Mouse (Mus musculus): Measurements from ENCODE around the gene Map3k11. TPM values are rescaled to one million over a fixed set of nuclear protein-coding genes. Genes with fewer than 3 reads are reported as not detected.
"Not testable (repeated sequence)": the region's sequence is repeated elsewhere in the genome, so short reads cannot be mapped to it uniquely, and the experiment has no call there.

Map3k11 gene
- polyA plus RNA-seq, 2 experiments from 2014 or later, result 7.8 to 9.2 TPM

DNA sequence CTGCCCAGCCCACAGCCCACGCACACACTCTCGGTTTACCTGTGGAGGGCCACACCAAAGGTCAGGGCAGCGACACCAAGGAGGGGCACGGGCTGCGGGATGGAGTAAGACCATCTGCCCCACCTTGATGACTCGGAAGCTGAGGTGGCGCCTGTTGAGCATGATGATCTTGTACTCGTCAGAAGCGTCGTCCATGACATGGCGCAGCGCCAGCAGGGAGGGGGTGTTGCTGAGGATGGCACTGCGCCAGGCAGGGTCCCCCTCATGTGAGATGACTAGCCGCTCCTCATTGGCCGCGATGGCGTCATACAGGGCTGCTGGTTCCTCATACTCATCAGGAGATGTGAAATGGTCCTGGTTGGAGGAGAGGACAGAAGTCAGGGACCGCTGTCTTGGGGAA lies 22.2 kb upstream of the Map3k11 start:
- ATAC-seq, result no peak

- ATAC-seq, result no peak
Observed at GRCm38 (mm10) chr19:5668372-5668771, 20.2 kb upstream of the Map3k11 start.

GRCm38 (mm10) chr19:5680432-5680831 lies 8.1 kb upstream of the Map3k11 start:
- no peak for ATAC-seq

- no peak for ATAC-seq
Observed at GRCm38 (mm10) chr19:5684236-5684635, 4.3 kb upstream of the Map3k11 start.

DNA sequence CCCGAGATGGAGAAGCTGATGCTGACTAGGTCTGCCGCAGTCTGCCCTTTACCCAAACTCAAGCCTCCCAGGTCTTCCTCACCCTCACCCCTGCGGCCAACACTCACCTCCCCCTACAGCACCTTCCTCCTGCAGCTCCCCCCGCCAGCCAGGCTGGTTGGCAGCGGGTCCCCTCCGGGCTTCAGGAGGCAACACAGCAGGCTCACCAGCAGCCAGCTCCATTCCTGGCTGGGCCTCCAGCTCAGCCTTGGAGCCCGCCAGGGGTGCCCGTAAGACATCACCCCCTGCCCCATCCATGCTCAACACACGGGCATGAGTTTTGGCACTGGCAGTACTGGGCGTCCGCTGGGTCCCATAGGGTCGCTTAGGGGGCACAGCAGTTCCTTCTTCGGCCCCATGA lies 3.6 kb upstream of the Map3k11 start:
- ATAC-seq, result no peak

DNA sequence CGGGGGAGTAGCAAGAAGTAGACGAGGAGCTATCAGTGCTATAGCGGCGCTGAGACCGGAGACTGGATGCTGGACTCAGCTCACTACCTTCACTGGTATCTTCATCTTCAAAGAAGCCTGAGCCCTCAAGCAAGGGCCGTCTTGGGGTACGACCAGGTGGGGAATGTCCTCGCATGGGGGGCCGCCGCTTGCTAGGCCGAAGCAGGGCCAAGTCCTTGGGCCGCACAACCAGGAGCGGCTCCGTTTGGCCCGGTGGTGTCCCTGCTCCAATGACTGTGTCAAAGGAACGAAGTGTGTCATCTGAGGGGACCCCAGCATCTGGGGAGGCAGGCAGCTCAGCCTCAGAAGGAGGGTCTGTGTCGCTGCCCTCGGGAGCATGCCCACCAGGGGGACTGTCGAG lies 3.1 kb upstream of the Map3k11 start:
- ATAC-seq, result no peak

- ATAC-seq, result no peak
Observed at GRCm38 (mm10) chr19:5685861-5686260, 2.7 kb upstream of the Map3k11 start.

GRCm38 (mm10) chr19:5686437-5686836 lies 2.1 kb upstream of the Map3k11 start:
- no peak for ATAC-seq

DNA sequence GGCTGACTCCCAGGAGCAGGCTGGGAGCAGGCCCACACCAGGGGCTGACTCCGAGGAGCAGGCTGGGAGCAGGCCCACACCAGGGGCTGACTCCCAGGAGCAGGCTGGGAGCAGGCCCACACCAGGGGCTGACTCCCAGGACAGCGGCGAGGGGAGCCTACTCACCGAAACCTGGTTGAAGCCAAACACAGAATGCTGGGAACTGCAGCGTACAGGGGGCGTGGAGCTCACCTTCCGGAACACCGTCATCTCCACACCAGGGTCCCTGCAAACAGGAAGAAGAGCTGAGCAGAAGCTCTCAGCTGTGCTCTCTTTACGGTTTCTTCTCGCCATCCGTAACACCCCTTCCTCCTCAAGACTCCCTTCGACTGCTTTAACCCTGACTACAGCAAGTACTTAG lies 1.6 kb upstream of the Map3k11 start:
- not testable (repeated sequence) for ATAC-seq

- no peak for ATAC-seq
Observed at GRCm38 (mm10) chr19:5687738-5688137, 804 bp upstream of the Map3k11 start.

GRCm38 (mm10) chr19:5689088-5689428 lies 516 bp downstream of the Map3k11 start:
- ATAC-seq, result no peak

GRCm38 (mm10) chr19:5689565-5690342 lies 1.2 kb downstream of the Map3k11 start:
- ATAC-seq, result peak; percentile 71

DNA sequence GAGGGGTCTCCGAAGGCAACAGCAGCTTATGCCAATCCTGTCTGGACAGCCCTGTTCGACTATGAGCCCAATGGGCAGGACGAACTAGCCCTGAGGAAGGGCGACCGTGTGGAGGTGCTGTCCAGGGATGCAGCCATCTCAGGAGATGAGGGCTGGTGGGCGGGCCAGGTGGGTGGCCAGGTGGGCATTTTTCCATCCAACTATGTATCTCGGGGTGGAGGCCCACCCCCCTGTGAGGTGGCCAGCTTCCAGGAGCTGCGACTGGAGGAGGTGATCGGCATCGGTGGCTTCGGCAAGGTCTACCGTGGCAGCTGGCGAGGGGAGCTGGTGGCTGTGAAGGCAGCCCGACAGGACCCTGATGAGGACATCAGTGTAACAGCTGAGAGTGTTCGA lies 1.8 kb downstream of the Map3k11 start:
- no peak for ATAC-seq

DNA sequence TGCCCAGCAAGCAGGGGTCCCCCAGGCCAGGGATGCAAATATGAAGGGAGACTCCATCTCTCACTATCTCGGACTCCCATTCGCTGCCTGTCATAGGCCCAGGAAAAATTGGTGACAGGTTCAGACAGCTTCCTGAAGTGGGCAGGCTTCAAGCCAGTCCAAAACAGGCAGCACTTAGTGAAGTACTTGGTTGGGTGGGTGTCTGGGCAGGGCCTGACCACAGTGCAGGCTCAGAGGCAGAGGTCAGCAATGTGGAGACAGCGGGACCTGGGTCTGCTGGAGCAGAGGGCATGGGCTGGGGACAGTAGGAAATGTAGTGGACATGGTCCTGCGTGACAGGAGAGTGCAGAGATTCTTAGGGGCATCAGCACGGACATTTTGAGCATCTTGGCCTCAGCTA lies 3.1 kb downstream of the Map3k11 start:
- no peak for ATAC-seq

DNA sequence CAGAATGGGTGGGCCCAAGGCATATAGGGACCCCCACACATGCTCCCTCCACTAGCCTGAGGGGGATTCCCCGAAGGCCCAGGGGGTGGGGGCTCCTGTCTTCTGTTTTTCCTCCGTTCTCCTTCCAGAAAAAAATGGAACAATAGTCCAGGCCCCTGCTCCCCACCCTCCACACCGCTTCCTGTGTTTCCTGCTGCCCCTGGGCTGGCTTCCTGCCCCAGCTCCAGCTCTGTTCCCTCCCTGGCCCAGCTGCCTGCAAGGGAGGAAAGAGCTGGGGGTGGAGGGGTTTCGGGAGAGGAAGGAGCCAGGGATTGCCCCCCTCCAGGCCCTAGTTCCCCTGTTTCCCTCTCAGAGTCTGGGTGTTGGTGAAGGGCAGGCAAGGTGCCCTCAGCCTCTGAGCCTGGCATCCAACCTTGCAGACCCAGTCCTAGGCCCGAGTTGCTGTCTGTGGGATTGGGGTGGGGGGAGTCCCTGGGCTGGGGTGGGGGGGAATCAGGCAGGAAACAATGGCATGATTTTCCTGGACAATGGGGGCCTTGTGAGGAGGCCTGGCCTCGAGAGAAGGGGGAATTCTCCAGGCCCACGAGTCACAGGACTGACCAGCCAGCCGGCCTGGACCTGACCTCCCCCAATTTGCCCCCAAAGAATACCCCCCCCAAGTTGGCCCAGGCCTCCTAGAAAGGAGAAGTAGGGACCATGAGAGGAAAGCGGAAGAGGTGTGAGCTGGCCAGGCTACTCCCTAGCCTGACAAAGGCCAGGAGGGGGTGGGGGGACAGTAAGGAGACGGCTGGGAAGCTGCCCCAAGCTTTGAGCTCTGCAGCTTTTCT lies 3.8 kb downstream of the Map3k11 start:
- no peak for ATAC-seq

GRCm38 (mm10) chr19:5692913-5693396 lies 4.4 kb downstream of the Map3k11 start:
- ATAC-seq, result no peak

GRCm38 (mm10) chr19:5693801-5694200 lies 5.3 kb downstream of the Map3k11 start:
- ATAC-seq, result no peak

- no peak for ATAC-seq
Observed at GRCm38 (mm10) chr19:5695849-5696462, 7.4 kb downstream of the Map3k11 start.

GRCm38 (mm10) chr19:5704163-5704800 lies 15.7 kb downstream of the Map3k11 start, which contains the start of gene Kcnk7:
TSS of gene Kcnk7 (plus strand) at chr19:5704367.
- peak; percentile 77 for ATAC-seq

GRCm38 (mm10) chr19:5704801-5705571 lies 16.4 kb downstream of the Map3k11 start:
- ATAC-seq, result peak; percentile 65

- no peak for ATAC-seq
Observed at GRCm38 (mm10) chr19:5710068-5710467, 21.5 kb downstream of the Map3k11 start.

- no peak for ATAC-seq
Observed at GRCm38 (mm10) chr19:5710581-5710980, 22.0 kb downstream of the Map3k11 start.

All from activated CD4-positive, CD25-positive, alpha-beta regulatory T cell, adult 4 months (primary cell).